Mouse (Mus musculus) myocyte (in vitro differentiated cells): Measurements from ENCODE around the gene Mbd3.

Experiments
- E2F4 ChIP-seq: IDR thresholded peaks from one replicate; pipeline ENCODE4 v1.6.1; 2011; ENCODE audit warnings: mild to moderate bottlenecking, control low read depth, moderate library complexity; ENCODE audit not compliant: insufficient read depth
- MAX ChIP-seq: IDR thresholded peaks from one replicate; pipeline ENCODE4 v1.6.1; 2011; ENCODE audit warnings: low read depth, mild to moderate bottlenecking, control low read depth
- MYOG ChIP-seq, 3 experiments: IDR thresholded peaks; one replicate each; pipeline ENCODE4 v1.6.1; 2011; ENCODE audit warnings: control low read depth in 2 of 3, low read depth in 2 of 3, mild to moderate bottlenecking in 2 of 3; ENCODE audit not compliant: insufficient read length in 2 of 3, control insufficient read depth in 1 of 3, insufficient read depth in 1 of 3
- POLR2A ChIP-seq: IDR thresholded peaks from one replicate; pipeline ENCODE4 v1.6.1; 2011; ENCODE audit warnings: low read depth, mild to moderate bottlenecking, control low read depth, moderate library complexity; ENCODE audit not compliant: insufficient read length
- POLR2AphosphoS2 ChIP-seq: IDR thresholded peaks from one replicate; pipeline ENCODE4 v1.6.1; 2011; ENCODE audit warnings: low read depth, control low read depth; ENCODE audit not compliant: insufficient read length
- TCF12 ChIP-seq: IDR thresholded peaks from one replicate; pipeline ENCODE4 v1.6.1; 2011; ENCODE audit warnings: mild to moderate bottlenecking, control low read depth; ENCODE audit not compliant: poor library complexity, insufficient read depth, severe bottlenecking
- USF1 ChIP-seq: IDR thresholded peaks from one replicate; pipeline ENCODE4 v1.6.1; 2011; ENCODE audit warnings: low read depth, mild to moderate bottlenecking, control low read depth, moderate library complexity

DNA sequence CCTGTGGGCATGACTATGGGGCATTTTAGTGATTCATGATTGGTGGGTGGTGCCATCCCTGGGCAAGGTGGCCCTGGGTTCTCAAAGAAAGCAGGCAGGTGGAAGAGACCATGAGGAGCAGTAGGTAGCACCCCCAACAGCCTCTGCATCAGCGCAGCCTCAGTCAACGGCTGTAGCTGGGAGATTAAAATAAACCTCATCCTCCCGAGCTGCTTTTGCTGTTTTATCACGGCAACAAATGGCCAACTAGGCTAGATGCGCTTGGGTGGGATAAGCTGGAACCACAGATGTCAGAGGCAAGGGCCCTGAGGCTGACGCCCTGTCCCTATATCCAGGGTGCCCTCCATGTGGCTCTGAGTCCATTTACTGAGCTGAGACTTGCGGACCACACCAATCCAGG is 14.6 kb downstream of the Mbd3 start:
- TF ChIP-seq E2F4 (no peak), POLR2A (no peak), MAX (no peak), POLR2AphosphoS2 (no peak), MYOG (IDR thresholded peaks at IDR 0.05; ENCODE audit: control insufficient read depth in 1 of 3, insufficient read depth in 1 of 3, insufficient read length in 2 of 3, low read depth in 2 of 3) (no peak), USF1 (no peak), TCF12 (no peak)
